Mouse (Mus musculus) kidney, postnatal 0 days (tissue): ENCODE results near the gene Tmem176a. TPM values are rescaled to one million over a fixed set of nuclear protein-coding genes. Genes with fewer than 3 reads are reported as not detected.

Experiments used
- ATAC-seq: fragments of 200-750 bp; cut with Nextera tagmentation; replicated peaks from 2 replicates; pipeline ENCODE4 v1.8.0; 2017; ENCODE audit warnings: low read depth, moderate number of reproducible peaks, moderate TSS enrichment, moderate library complexity; ENCODE audit not compliant: low FRiP score
- DNase-seq: peaks from one replicate; pipeline ENCODE4 v3.0.0-alpha.2; 2016; ENCODE audit warnings: low spot score
- H3K27ac ChIP-seq: fragments of 300-500 bp; sonication (generic); 2 replicates; pipeline ENCODE4 v1.5.1; 2014; ENCODE audit warnings: mild to moderate bottlenecking
- H3K27me3 ChIP-seq: fragments of 300-500 bp; sonication (generic); 2 replicates; pipeline ENCODE4 v1.6.1; 2014; ENCODE audit warnings: low read length, mixed read lengths; ENCODE audit not compliant: insufficient read depth
- H3K36me3 ChIP-seq: fragments of 300-500 bp; sonication (generic); 2 replicates; pipeline ENCODE4 v1.6.1; 2014; ENCODE audit warnings: low read length, mixed read lengths; ENCODE audit not compliant: insufficient read depth
- H3K4me1 ChIP-seq: fragments of 300-500 bp; sonication (generic); replicated peaks from 2 replicates; pipeline ENCODE4 v1.6.1; 2014; ENCODE audit warnings: antibody characterized with exemption, low read length, mixed read lengths; ENCODE audit not compliant: insufficient read depth
- H3K4me2 ChIP-seq: fragments of 300-500 bp; sonication (generic); 2 replicates; pipeline ENCODE4 v1.6.1; 2014; ENCODE audit warnings: mild to moderate bottlenecking, low read length, moderate library complexity, mixed read lengths
- H3K4me3 ChIP-seq: fragments of 300-500 bp; sonication (generic); replicated peaks from 2 replicates; pipeline ENCODE4 v1.5.1; 2014; ENCODE audit warnings: low read depth, low read length
- H3K9ac ChIP-seq: fragments of 300-500 bp; sonication (generic); 2 replicates; pipeline ENCODE4 v1.6.1; 2014; ENCODE audit warnings: low read depth, low read length
- H3K9me3 ChIP-seq: fragments of 300-500 bp; sonication (generic); replicated peaks from 2 replicates; pipeline ENCODE4 v1.6.1; 2016; ENCODE audit warnings: low read length, inconsistent platforms, mixed read lengths
- CTCF ChIP-seq: IDR thresholded peaks from 2 replicates; pipeline ENCODE4 v1.5.1; 2016; ENCODE audit warnings: antibody characterized with exemption, low read depth, mild to moderate bottlenecking, moderate library complexity
- WGBS: fragments of 180-500 bp; shearing (Covaris S2); extraction: QIAGEN DNeasy Blood & Tissue Kit; methylation state at CpG from one replicate; pipeline ENCODE4 v1.1.7; 2014; 5-methylcytosine and 5-hydroxymethylcytosine counted together
- polyA plus RNA-seq: library from polyadenylated mRNA; unstranded; fragments of >200 nt; fragmentation: Nextera tagmentation; extraction: Ambion mirVana; gene quantifications from 2 replicates; pipeline ENCODE4 v1.2.1, GENCODE M21; 2015

The Tmem176a gene
- polyA plus RNA-seq: 315 and 333 TPM in 2 replicates

DNA sequence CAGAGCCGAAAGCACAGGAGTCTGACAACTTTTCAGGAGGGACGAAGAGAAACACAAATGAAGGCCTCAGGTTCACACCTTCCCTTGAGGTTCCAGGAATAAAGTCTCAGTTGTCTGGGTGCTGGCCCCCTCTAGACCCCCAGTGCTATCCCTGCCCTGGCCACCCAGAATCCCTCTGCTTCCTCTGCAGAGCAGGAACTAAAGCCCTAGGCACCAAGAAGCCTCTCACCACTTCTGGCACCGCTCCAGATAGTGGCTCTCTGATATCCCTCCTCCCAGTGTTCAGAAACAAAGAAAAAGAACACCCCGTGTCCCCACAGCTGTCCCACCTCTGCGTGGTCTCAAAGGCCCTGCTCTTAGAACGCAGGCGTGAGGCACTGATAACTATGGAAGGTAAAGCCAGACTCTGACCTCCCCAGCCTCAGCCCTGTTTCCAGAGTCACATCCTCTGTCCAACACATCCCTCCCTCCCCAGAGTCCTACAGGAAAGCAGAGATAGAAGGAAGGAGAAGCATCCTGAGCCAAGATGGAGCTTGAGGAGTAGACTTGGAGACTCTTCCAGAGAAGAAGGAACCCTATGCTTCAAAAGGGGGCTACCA, at the start of gene Tmem176a:
TSS of gene Tmem176a (plus strand) at position 549 of the 599 bp plus-strand sequence.
- Histone ChIP-seq H3K4me2 (peak within 1 kb of the TSS; percentile 85), H3K4me3 (peak within 1 kb of the TSS; percentile 47), H3K27ac (peak within 1 kb of the TSS; percentile 92), H3K36me3 (peaks cover 45% of the 10 kb centered on the region), H3K27me3 (no peaks in the 10 kb centered on the region), H3K9me3 (no peaks in the 10 kb centered on the region), H3K9ac (peak within 1 kb of the TSS; percentile 61), H3K4me1 (peaks cover 28% of the 10 kb centered on the region)
- ATAC-seq (peak; percentile 30), DNase-seq (peak; percentile 69)
- no peak for TF ChIP-seq CTCF
- WGBS: 1% methylated on average over 7 of the region's 7 CpGs

DNA sequence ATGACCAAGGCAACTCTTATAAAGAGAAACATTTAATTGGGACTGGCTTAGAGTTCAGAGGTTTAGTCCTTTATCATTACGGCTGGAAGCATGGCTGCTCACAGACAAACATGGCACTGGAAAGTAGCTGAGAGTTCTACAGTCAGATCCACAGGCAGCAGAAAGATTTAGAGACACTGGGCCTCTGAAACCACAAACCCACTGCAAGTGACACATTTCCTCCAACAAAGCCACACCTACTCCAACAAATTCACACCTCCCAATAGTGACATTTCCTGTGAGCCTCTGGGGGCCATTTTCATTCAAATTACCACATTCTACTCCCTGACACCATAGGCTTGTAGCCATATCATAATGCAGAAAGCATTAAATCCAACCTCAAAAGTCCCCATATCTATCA, 38.8 kb upstream of the Tmem176a start:
- 74% methylated on average over 1 of the region's 1 CpGs for WGBS
- no peaks in the 10 kb centered on the region for H3K27me3 ChIP-seq
- no peak for TF ChIP-seq CTCF

DNA sequence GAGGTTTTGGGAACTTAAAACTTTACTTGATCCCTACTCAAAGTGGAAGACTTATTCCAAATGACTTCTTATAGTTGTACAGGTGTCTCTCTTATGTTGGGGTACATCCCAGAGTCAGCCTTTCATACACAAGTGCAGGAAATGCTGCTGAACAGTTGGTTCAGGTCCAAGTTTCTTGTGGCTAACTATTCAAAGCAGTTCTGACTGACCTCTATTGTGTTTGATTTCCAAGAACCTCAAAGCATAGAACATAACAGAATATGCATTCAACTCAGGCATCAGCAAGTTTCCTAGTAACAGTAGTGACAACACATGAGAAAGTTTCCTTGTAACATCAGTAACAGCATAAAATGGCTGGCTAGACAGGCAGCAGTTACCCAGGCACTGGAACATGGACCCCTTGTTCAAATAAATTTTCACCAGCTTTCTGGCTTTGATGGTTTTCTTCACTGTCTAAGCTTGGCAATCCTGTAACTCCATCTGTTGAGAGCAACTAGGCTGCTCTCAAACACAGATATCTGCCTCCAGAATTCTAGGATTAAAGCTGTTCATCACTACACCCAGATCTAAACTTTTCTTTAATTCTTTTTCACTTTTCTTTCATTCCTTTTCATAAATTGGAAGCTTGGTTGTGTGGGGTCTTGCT, 37.2 kb upstream of the Tmem176a start:
- DNase-seq: no peak
- TF ChIP-seq CTCF: no peak
- no peaks in the 10 kb centered on the region for H3K4me1 ChIP-seq
- H3K36me3 ChIP-seq: no peaks in the 10 kb centered on the region
- no peaks in the 10 kb centered on the region for H3K9me3 ChIP-seq
- H3K4me2 ChIP-seq: no peak overlapping the region
- H3K9ac ChIP-seq: no peak overlapping the region
- no peak for ATAC-seq
- H3K4me3 ChIP-seq: no peak overlapping the region
- no peak overlapping the region for H3K27ac ChIP-seq
- H3K27me3 ChIP-seq: no peaks in the 10 kb centered on the region

More for the DNA sequence above, 38.8 kb upstream of the Tmem176a start:
- no peak overlapping the region for H3K4me3 ChIP-seq
- H3K4me1 ChIP-seq: no peaks in the 10 kb centered on the region
- DNase-seq (no peak), ATAC-seq (no peak)
- H3K27ac ChIP-seq: no peak overlapping the region
- no peak overlapping the region for H3K9ac ChIP-seq
- no peaks in the 10 kb centered on the region for H3K36me3 ChIP-seq
- no peaks in the 10 kb centered on the region for H3K9me3 ChIP-seq
- no peak overlapping the region for H3K4me2 ChIP-seq

DNA sequence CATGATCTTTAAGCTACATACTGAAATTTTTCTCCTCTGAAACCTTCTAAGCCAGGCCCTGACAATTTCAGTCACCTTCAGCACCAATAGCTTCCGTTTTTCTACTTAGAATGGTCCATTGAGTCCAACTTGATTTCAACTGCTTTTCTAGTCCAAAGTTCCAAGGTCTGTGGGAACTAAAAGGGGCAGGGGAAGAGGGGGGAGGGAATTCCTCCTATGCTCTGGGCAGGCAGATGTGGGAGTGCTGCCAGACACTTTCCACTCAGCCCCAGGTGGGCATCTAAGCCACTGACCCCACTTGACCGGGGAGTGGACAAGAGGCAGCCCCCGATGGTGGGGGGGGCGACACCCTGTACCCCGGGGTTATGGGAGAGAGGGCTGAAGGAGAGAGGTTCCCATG, 36.4 kb upstream of the Tmem176a start:
- DNase-seq (no peak), ATAC-seq (no peak)
- Histone ChIP-seq H3K9me3 (no peaks in the 10 kb centered on the region), H3K4me3 (no peak overlapping the region), H3K36me3 (no peaks in the 10 kb centered on the region), H3K9ac (no peak overlapping the region), H3K27me3 (no peaks in the 10 kb centered on the region), H3K27ac (no peak overlapping the region), H3K4me1 (no peaks in the 10 kb centered on the region), H3K4me2 (no peak overlapping the region)
- WGBS: 75% methylated on average over 5 of the region's 5 CpGs
- TF ChIP-seq CTCF: no peak

DNA sequence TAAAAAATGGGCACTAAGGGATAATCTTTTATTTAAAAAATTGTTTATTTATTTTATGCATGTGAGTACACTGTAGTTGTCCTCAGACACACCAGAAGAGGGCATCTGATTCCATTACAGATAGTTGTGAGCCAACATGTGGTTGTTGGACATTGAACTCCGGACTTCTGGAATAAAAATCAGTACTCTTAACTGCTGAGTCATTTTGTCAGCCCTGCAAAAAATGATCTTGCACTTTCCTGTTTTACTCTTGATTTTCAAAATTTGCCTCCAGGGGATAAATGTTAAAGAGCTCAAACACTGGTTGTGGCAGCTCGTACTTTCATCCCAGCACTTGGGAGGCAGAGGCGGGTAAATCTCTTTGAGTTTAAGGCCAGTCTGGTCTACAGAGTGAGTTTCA, 34.0 kb upstream of the Tmem176a start:
- H3K4me2 ChIP-seq: no peak overlapping the region
- no peak overlapping the region for H3K27ac ChIP-seq
- no peaks in the 10 kb centered on the region for H3K4me1 ChIP-seq
- H3K36me3 ChIP-seq: no peaks in the 10 kb centered on the region
- no peaks in the 10 kb centered on the region for H3K9me3 ChIP-seq
- ATAC-seq (no peak), DNase-seq (no peak)
- H3K9ac ChIP-seq: no peak overlapping the region
- no peak for TF ChIP-seq CTCF
- no peak overlapping the region for H3K4me3 ChIP-seq
- WGBS: 91% methylated on average over 3 of the region's 3 CpGs
- no peaks in the 10 kb centered on the region for H3K27me3 ChIP-seq

DNA sequence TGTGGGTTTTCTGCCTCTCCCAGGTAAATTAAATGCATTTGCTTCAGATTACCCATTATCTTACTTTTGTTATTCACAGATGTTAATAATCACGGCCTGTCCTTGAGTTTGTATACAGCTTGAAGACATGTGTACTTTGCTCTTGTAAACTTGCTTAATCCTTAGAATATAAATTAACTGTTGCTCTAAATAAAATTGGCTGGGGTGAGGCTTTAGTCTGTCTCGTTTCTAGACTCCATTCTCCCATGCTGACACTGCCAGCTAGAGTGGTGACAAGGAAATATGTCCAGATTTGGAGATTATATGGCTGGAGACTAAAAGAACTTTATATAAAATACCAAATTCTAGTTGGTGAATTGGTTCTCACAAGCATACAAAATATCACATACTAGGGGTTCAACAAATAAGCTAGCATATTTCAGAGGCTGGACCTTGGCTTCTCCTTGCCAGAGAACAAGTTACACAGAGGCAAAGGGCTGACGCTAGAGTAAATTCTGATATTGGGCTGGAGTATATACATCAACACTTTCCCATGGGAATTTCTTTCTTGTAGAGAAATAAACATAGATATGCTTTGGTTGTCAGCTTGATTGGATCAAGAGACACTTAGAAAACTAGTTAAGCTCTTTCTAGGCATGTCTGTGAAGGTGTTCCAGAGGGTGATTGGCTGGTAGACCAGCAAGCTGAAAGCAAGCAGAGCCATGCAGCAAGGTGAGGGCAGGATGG, 31.1 kb upstream of the Tmem176a start:
- Histone ChIP-seq H3K4me1 (no peaks in the 10 kb centered on the region), H3K4me2 (no peak overlapping the region), H3K27me3 (no peaks in the 10 kb centered on the region), H3K27ac (no peak overlapping the region), H3K4me3 (no peak overlapping the region), H3K36me3 (no peaks in the 10 kb centered on the region), H3K9me3 (no peaks in the 10 kb centered on the region), H3K9ac (no peak overlapping the region)
- ATAC-seq: no peak
- WGBS: 66% methylated on average over 3 of the region's 3 CpGs
- no peak for TF ChIP-seq CTCF
- no peak for DNase-seq
